Mouse (Mus musculus) cerebellum, adult 2 months (tissue): ENCODE results near the gene Gdpd2.

Source experiments
- CTCF ChIP-seq: fragments of 200-500 bp; IDR thresholded peaks from 2 replicates; pipeline ENCODE4 v1.5.1; 2011; ENCODE audit warnings: low read depth, mild to moderate bottlenecking, control low read depth, low read length, moderate library complexity, borderline replicate concordance; ENCODE audit not compliant: insufficient read depth
- POLR2A ChIP-seq: fragments of 200-500 bp; IDR thresholded peaks from 2 replicates; pipeline ENCODE4 v1.6.1; 2011; ENCODE audit warnings: low read length, control low read depth, borderline replicate concordance; ENCODE audit not compliant: insufficient read depth

- peak; percentile 31; the same call in 1 of the 2 replicates for TF ChIP-seq CTCF
- no peak for TF ChIP-seq POLR2A
These were observed 36.2 kb downstream of the Gdpd2 start for GRCm38 (mm10) chrX:100765855-100766254.
